Mouse (Mus musculus) heart, embryonic 15.5 days (tissue): ENCODE results near the gene Dhx32. TPM values are rescaled to one million over a fixed set of nuclear protein-coding genes. Genes with fewer than 3 reads are reported as not detected.

Experiments used
- ATAC-seq: fragments of 200-750 bp; cut with Nextera tagmentation; replicated peaks from 2 replicates; pipeline ENCODE4 v1.8.0; 2017; ENCODE audit warnings: low read depth, moderate TSS enrichment; ENCODE audit not compliant: insufficient number of reproducible peaks, insufficient read depth, low FRiP score
- H3K27ac ChIP-seq: fragments of 300-500 bp; sonication (generic); 2 replicates; pipeline ENCODE4 v1.5.1; 2015; ENCODE audit warnings: mild to moderate bottlenecking, inconsistent platforms
- H3K27me3 ChIP-seq: fragments of 300-500 bp; sonication (generic); 2 replicates; pipeline ENCODE4 v1.6.1; 2015; ENCODE audit warnings: inconsistent platforms
- H3K36me3 ChIP-seq: fragments of 300-500 bp; sonication (generic); 2 replicates; pipeline ENCODE4 v1.6.1; 2015; ENCODE audit warnings: mild to moderate bottlenecking, inconsistent platforms
- H3K4me1 ChIP-seq: fragments of 300-500 bp; sonication (generic); replicated peaks from 2 replicates; pipeline ENCODE4 v1.6.1; 2015; ENCODE audit warnings: inconsistent platforms
- H3K4me2 ChIP-seq: fragments of 300-500 bp; sonication (generic); 2 replicates; pipeline ENCODE4 v1.6.1; 2015; ENCODE audit warnings: inconsistent platforms, mild to moderate bottlenecking, moderate library complexity
- H3K4me3 ChIP-seq: fragments of 300-500 bp; sonication (generic); 2 replicates; pipeline ENCODE4 v1.5.1; 2015; ENCODE audit warnings: mild to moderate bottlenecking, inconsistent platforms
- H3K9ac ChIP-seq: fragments of 300-500 bp; sonication (generic); 2 replicates; pipeline ENCODE4 v1.6.1; 2015; ENCODE audit warnings: mild to moderate bottlenecking, inconsistent platforms
- H3K9me3 ChIP-seq: fragments of 300-500 bp; sonication (generic); replicated peaks from 2 replicates; pipeline ENCODE4 v1.6.1; 2016; ENCODE audit warnings: inconsistent platforms
- WGBS: fragments of 180-500 bp; shearing (Covaris S2); methylation state at CpG from one replicate; pipeline ENCODE4 v1.1.7; 2015; ENCODE audit warnings: mixed read lengths; 5-methylcytosine and 5-hydroxymethylcytosine counted together
- polyA plus RNA-seq: library from polyadenylated mRNA; unstranded; fragments of >200 nt; fragmentation: Nextera tagmentation; extraction: Ambion mirVana; gene quantifications from 2 replicates; pipeline ENCODE4 v1.2.1, GENCODE M21; 2015

The Dhx32 gene
- polyA plus RNA-seq, 1 experiment from 2014 or later, result 30.4 TPM

GRCm38 (mm10) chr7:133793248-133794131 lies 11.0 kb upstream of the Dhx32 start:
- WGBS, result 47% methylated on average over 10 of the region's 10 CpGs
- Histone ChIP-seq H3K4me2 (no peak overlapping the region), H3K4me1 (peaks cover 7% of the 10 kb centered on the region; the same call in 1 of the 2 replicates), H3K27ac (no peak overlapping the region; the same call in 1 of the 2 replicates), H3K27me3 (no peaks in the 10 kb centered on the region), H3K36me3 (no peaks in the 10 kb centered on the region), H3K4me3 (no peak overlapping the region), H3K9ac (no peak overlapping the region), H3K9me3 (no peaks in the 10 kb centered on the region)
- no peak for ATAC-seq

- no peak overlapping the region for H3K4me3 ChIP-seq
- H3K9me3 ChIP-seq, result no peaks in the 10 kb centered on the region
- H3K4me2 ChIP-seq, result no peak overlapping the region
- no peaks in the 10 kb centered on the region for H3K27me3 ChIP-seq
- no peak overlapping the region for H3K27ac ChIP-seq
- WGBS, result 31% methylated on average over 1 of the region's 1 CpGs
- H3K4me1 ChIP-seq, result peaks cover 7% of the 10 kb centered on the region; the same call in 1 of the 2 replicates
- no peaks in the 10 kb centered on the region for H3K36me3 ChIP-seq
- no peak for ATAC-seq
- H3K9ac ChIP-seq, result no peak overlapping the region
Observed at GRCm38 (mm10) chr7:133792771-133793170, 10.2 kb upstream of the Dhx32 start.

DNA sequence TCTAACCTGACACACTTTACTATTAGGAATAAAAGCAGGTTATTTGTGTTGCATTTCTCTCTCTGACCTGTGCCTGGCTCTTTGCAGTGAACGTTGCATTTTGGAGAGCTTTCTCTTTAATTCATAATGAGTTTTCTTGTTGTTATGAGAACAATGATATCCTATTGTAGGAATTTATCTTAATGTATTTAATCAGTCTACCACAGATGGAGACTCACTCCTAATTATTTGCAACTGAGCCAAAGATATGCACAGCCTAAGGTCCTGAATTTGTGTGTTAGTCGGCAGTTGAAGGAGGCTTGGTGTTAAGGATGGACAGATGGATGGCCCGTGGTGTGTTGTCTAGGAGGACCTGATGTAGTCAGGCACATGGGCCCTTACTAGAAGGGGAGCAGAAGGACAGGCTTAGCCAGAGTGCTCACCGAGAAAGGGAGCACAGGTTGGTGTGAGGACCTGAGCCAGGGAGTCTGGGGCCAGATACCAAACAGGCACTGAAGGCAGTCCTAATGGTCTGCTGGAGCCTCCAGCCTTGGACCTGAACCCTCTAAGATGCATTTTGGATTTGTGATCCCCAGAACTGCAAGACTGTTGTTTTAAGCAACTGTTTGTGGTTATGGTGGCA lies 8.2 kb upstream of the Dhx32 start:
- H3K9ac ChIP-seq, result no peak overlapping the region
- H3K4me3 ChIP-seq, result no peak overlapping the region
- no peaks in the 10 kb centered on the region for H3K36me3 ChIP-seq
- peaks cover 7% of the 10 kb centered on the region; the same call in 1 of the 2 replicates for H3K4me1 ChIP-seq
- H3K27me3 ChIP-seq, result no peaks in the 10 kb centered on the region
- no peak overlapping the region for H3K27ac ChIP-seq
- no peak overlapping the region for H3K4me2 ChIP-seq
- 82% methylated on average over 4 of the region's 4 CpGs for WGBS
- H3K9me3 ChIP-seq, result no peaks in the 10 kb centered on the region
- no peak for ATAC-seq

DNA sequence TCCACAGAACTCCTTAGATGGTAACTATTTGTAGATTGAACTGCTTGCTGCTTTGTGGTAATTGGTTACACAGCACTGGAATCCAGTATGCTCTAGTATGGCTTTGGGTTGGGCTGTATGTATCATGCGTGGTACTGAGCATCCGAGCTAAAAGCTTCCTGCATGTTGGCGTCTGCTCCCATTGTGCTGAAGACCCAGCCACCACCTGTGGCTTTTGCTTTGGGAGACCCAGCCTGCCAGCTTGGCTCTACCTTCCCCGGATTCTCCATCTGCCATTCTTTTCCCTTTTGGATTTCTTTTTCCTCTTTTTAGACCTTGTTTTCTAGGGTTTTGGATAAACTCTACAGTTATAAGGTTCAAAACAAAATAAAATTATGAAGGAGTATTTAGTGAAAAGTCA lies 7.6 kb upstream of the Dhx32 start:
- Histone ChIP-seq H3K9me3 (no peaks in the 10 kb centered on the region), H3K4me2 (no peak overlapping the region), H3K36me3 (no peaks in the 10 kb centered on the region), H3K4me1 (peaks cover 7% of the 10 kb centered on the region; the same call in 1 of the 2 replicates), H3K27ac (no peak overlapping the region), H3K4me3 (no peak overlapping the region), H3K27me3 (no peaks in the 10 kb centered on the region), H3K9ac (no peak overlapping the region)
- no peak for ATAC-seq
- 92% methylated on average over 4 of the region's 4 CpGs for WGBS

GRCm38 (mm10) chr7:133788147-133788546 lies 5.6 kb upstream of the Dhx32 start:
- Histone ChIP-seq H3K4me3 (no peak overlapping the region), H3K9ac (no peak overlapping the region), H3K27me3 (no peaks in the 10 kb centered on the region), H3K27ac (no peak overlapping the region), H3K4me1 (no peaks in the 10 kb centered on the region), H3K9me3 (no peaks in the 10 kb centered on the region), H3K4me2 (no peak overlapping the region), H3K36me3 (no peaks in the 10 kb centered on the region)
- 52% methylated on average over 3 of the region's 3 CpGs for WGBS
- no peak for ATAC-seq

- H3K27ac ChIP-seq, result no peak overlapping the region
- ATAC-seq, result no peak
- 79% methylated on average over 6 of the region's 6 CpGs for WGBS
- H3K4me3 ChIP-seq, result no peak overlapping the region
- H3K4me2 ChIP-seq, result no peak overlapping the region
- no peaks in the 10 kb centered on the region for H3K27me3 ChIP-seq
- H3K9ac ChIP-seq, result no peak overlapping the region
- H3K9me3 ChIP-seq, result no peaks in the 10 kb centered on the region
- no peaks in the 10 kb centered on the region for H3K36me3 ChIP-seq
- 0 out of 2 replicates have a peak, but pooled peaks cover 2% of the 10 kb centered on the region for H3K4me1 ChIP-seq
Observed at GRCm38 (mm10) chr7:133787571-133787970, 5.0 kb upstream of the Dhx32 start.

DNA sequence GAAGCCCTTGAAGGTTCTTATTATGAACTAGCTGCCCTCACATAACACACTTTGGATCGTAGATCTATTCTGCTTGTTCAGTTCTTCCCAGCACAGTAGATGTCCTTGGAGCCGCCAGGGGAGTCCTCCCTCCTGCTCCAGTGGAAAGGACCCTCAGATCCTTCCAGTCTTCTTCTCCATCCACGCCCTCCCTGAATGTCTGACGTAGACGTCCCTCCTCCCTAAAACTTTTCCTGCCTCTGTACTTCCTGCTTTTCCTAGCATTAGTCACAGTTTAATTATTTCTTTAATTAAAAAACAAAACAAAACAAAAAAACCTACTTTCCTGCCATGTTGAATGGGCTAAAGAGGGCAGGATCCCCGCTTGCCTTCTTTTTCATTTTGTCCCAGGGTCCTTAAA lies 535 bp downstream of the Dhx32 start:
- Histone ChIP-seq H3K4me3 (no peak overlapping the region), H3K4me1 (0 out of 2 replicates have a peak, but pooled peaks cover 2% of the 10 kb centered on the region), H3K4me2 (no peak overlapping the region; the same call in 1 of the 2 replicates), H3K36me3 (no peaks in the 10 kb centered on the region), H3K27ac (no peak overlapping the region), H3K27me3 (no peaks in the 10 kb centered on the region), H3K9me3 (no peaks in the 10 kb centered on the region), H3K9ac (no peak overlapping the region)
- 64% methylated on average over 6 of the region's 6 CpGs for WGBS
- ATAC-seq, result no peak

DNA sequence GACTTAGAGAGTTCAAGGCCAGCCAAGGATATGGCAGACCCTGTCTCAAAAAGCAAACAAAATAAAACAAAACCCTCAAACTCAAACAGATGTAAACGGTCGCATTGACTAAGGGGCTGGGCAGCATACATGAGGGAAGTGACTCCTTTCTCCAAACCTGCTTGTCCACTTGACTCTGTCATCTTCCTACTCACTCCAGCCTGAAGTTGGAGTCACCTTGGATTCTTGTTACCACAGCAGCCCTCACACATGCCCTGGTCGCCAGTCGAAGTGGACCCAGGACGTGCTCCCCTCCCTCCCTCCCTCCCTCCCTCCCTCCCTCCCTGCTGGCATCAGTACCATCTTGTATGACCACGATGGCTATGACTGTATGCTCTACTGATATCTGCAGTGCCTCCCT lies 943 bp downstream of the Dhx32 start:
- Histone ChIP-seq H3K4me1 (0 out of 2 replicates have a peak, but pooled peaks cover 2% of the 10 kb centered on the region), H3K9me3 (no peaks in the 10 kb centered on the region), H3K27me3 (no peaks in the 10 kb centered on the region), H3K9ac (no peak overlapping the region), H3K27ac (no peak overlapping the region), H3K4me2 (no peak overlapping the region), H3K4me3 (no peak overlapping the region), H3K36me3 (no peaks in the 10 kb centered on the region)
- WGBS, result 56% methylated on average over 6 of the region's 6 CpGs
- ATAC-seq, result no peak

GRCm38 (mm10) chr7:133776626-133776996 lies 5.9 kb downstream of the Dhx32 start, which contains the start of gene Fank1:
Gene Fank1, plus strand, starts transcription at chr7:133776861.
- peak within 1 kb of the TSS; percentile 87 for H3K9ac ChIP-seq
- peaks cover 19% of the 10 kb centered on the region for H3K4me1 ChIP-seq
- H3K27ac ChIP-seq, result peak within 1 kb of the TSS; percentile 41; the same call in 1 of the 2 replicates
- no peaks in the 10 kb centered on the region for H3K27me3 ChIP-seq
- H3K4me2 ChIP-seq, result peak within 1 kb of the TSS; percentile 83
- H3K9me3 ChIP-seq, result no peaks in the 10 kb centered on the region
- under 1% methylated on average over 45 of the region's 45 CpGs for WGBS
- no peaks in the 10 kb centered on the region for H3K36me3 ChIP-seq
- peak; percentile 91 for ATAC-seq
- H3K4me3 ChIP-seq, result peak within 1 kb of the TSS; percentile 90

GRCm38 (mm10) chr7:133775796-133776625 lies 6.5 kb downstream of the Dhx32 start:
- H3K27me3 ChIP-seq, result no peaks in the 10 kb centered on the region

DNA sequence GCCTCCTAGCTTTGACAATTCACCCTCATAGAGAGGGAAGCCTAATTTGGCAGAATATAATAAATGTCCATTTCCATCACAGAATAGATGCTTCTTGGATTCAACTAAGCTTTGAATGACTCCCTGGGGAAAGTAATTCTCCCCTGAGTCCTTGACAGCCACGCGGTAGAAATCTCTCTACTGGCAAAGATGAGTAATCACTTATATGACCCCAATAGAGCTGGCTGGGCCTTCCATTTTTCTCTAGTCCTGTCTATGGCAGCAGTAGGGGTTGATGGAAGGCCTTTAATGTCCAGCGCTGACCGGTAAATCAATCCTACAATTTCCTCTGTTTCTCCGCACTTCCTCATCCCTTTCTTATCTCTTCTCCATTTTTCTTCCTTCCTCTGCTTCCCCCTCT lies 7.3 kb downstream of the Dhx32 start:
- Histone ChIP-seq H3K4me3 (no peak overlapping the region), H3K4me2 (peak overlapping the region; percentile 83), H3K36me3 (no peaks in the 10 kb centered on the region), H3K4me1 (peaks cover 19% of the 10 kb centered on the region), H3K9me3 (no peaks in the 10 kb centered on the region), H3K27me3 (no peaks in the 10 kb centered on the region), H3K9ac (no peak overlapping the region), H3K27ac (no peak overlapping the region)
- no peak for ATAC-seq
- WGBS, result 58% methylated on average over 5 of the region's 5 CpGs

More at GRCm38 (mm10) chr7:133775796-133776625, 6.5 kb downstream of the Dhx32 start:
- ATAC-seq, result peak; percentile 0; the same call in 1 of the 2 replicates
- Histone ChIP-seq H3K36me3 (no peaks in the 10 kb centered on the region), H3K27ac (peak overlapping the region; percentile 41; the same call in 1 of the 2 replicates), H3K4me1 (peaks cover 19% of the 10 kb centered on the region), H3K4me2 (peak overlapping the region; percentile 83), H3K4me3 (peak overlapping the region; percentile 90), H3K9ac (peak overlapping the region; percentile 87), H3K9me3 (no peaks in the 10 kb centered on the region)
- WGBS, result 4% methylated on average over 38 of the region's 38 CpGs
